Mouse (Mus musculus) adrenal gland, adult 18-20 months (tissue): ENCODE results near the gene Foxk1. TPM values are rescaled to one million over a fixed set of nuclear protein-coding genes. Genes with fewer than 3 reads are reported as not detected.

Experiments used
- DNase-seq, 2 experiments: peaks; one replicate each; pipeline ENCODE4 v3.0.0; 2021 to 2022; ENCODE audit warnings: low spot score in 2 of 2
- total RNA-seq, 2 experiments: library from RNA; stranded (reverse); gene quantifications; 1 replicate in 1 of 2; 2 replicates in 1 of 2; pipeline ENCODE4 v1.2.3; 2021

Foxk1 gene
- total RNA-seq, 2 experiments from 2014 or later: 17.9 to 22.1 TPM

GRCm38 (mm10) chr5:142417104-142417503 is 15.8 kb downstream of the Foxk1 start:
- no peak for DNase-seq

DNA sequence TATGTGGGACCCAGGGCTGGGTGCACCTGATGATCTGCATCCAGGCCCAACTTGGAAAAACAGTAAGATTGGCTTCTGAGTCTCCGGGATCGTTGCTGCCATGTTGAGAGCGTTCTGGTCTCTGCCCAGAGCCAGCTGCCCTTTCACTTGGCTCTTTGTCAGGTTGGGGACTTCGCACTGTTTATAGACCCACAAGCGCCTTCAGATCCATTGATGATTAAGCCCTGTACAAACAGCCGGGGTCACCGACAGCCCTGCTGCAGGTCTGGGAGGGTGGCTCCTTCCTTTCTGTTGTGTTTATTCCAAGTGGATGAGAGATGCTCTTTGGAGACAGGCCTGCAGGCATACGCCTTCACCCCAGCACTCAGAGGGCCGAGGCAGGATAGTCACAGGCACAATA is 16.6 kb downstream of the Foxk1 start:
- no peak for DNase-seq

GRCm38 (mm10) chr5:142418419-142418818 is 17.1 kb downstream of the Foxk1 start:
- DNase-seq: no peak

- DNase-seq: no peak
Observed at GRCm38 (mm10) chr5:142420317-142420716, 19.0 kb downstream of the Foxk1 start.

DNA sequence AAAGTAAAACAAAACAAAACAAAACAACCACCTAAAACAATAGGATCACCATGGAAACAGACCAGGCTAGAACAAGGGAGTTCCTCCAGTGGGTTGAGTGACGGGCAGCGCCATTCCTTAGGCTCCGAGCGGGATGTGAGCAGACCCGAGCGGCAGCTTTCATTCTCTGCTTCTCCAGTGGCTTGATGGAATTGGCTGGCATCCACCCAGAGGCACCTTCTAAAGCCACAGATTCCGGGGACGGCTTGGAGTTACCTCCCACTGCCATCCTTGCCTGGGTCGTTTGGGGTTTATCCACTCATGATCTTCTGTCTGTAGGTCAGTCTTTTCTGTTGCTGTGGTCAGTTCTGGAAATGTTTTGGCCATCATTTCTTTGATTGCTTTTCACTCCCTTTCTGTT is 19.6 kb downstream of the Foxk1 start:
- no peak for DNase-seq

DNA sequence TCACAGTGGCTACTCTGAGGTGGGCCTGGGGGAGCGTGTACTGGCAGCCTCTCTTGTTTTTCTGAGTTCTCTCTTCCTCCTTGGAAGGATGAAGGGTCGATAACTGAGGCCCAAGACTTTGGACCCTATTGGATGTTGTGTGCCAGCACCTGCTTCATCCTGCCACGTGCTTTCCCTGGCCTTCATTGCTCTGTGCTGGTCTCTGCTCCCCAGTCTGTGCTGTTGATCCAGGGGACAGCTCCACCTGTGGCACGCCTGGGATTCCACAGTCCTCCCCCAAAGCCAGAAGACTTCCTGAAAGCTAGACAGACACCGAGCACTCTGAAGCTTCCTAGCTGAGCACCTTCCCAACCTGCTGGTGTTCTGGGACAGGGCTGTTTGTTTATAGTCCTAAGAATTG is 20.6 kb downstream of the Foxk1 start:
- no peak for DNase-seq

- DNase-seq: no peak
Observed at GRCm38 (mm10) chr5:142423141-142423540, 21.8 kb downstream of the Foxk1 start.

DNA sequence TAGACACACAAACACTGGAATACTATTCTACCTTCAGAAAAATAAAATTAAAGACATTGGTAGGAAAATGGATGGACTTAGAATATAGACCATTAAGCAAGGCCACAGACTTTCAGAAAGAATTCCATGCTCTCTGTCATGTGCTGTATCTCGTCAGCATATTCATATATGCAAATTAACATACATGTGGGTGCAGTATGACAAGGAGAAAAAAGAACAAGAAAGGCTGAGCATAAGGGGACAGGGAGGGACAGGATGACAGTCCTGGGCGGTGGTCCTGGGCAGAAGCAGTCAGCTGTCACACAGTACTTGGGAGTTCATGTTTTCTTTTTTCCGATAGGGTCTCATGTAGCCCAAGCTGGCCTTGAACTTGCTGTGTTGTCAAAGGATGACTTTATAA is 22.4 kb downstream of the Foxk1 start:
- DNase-seq: no peak

- peak in 1 of 2 experiments; percentile 51 for DNase-seq
Observed at GRCm38 (mm10) chr5:142424627-142425349, 23.5 kb downstream of the Foxk1 start.

DNA sequence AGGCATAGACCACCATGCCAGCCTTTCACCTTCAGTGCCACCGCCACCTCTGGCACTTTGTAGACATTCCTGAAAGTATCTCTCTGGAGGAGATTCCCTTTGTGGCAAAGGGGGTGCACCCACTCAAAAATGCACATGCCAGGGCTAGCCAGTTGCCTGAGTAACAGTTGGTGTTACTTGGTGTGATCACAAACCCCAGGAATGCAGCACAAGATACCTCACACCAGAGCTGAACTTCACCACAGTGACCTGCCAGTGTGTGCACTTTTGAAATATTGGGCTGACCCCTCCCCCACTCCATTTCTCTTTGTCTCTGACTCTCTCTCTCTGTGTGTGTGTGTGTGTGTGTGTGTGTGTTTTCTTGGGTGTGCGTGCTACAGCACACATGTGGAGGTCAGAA is 25.2 kb downstream of the Foxk1 start:
- DNase-seq: no peak

GRCm38 (mm10) chr5:142427876-142428275 is 26.6 kb downstream of the Foxk1 start:
- DNase-seq: no peak

DNA sequence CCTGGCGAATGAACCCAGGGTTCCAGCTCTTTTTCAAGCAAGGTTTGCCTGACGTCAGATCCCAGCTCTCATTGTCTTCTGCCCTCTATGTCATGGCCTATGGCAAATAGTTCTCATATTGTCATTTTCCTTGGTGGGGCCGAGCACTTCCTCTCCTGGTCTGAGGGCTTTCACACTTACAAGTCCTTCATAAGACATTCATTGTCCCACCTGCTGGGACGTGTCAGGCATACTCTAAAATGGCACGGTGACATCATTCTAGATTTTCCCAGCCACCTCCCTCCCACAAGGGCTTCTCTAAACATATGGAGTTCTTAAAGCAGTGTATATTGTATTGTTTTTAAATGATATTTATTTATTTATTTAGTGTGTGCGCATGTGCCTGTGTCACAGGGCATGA is 27.4 kb downstream of the Foxk1 start:
- no peak for DNase-seq

- no peak for DNase-seq
Observed at GRCm38 (mm10) chr5:142431029-142431428, 29.7 kb downstream of the Foxk1 start.

DNA sequence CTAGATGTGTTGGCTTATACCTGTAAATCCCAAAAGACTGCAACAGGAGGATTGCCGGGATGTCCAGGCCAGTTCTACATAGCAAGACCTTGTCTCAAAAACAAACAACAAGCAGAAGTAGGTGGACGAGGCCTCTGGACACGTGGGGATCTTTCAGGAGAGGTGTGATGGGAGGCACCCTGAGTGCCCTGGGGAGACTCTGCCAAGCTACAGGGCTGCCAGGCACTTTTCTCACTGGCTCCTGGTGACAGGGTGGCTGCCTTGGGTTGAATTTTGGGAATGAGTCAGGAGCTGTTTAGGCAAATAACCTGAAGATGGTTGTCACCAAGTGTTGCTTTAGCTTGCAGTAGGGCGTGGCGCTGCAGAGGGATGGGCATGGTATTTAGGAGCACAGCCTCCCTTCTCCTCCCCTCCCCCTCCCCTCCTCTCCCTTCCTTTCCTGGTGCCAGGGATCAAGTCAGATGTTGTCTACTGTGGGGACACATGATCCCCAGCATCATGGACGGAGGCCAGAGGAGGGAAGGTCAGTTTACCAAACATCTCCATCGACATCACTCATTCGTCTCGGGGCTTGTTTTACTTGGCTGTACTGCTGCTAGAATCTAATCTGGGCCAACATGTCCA is 30.6 kb downstream of the Foxk1 start:
- no peak for DNase-seq

GRCm38 (mm10) chr5:142432695-142433094 is 31.4 kb downstream of the Foxk1 start:
- no peak for DNase-seq

DNA sequence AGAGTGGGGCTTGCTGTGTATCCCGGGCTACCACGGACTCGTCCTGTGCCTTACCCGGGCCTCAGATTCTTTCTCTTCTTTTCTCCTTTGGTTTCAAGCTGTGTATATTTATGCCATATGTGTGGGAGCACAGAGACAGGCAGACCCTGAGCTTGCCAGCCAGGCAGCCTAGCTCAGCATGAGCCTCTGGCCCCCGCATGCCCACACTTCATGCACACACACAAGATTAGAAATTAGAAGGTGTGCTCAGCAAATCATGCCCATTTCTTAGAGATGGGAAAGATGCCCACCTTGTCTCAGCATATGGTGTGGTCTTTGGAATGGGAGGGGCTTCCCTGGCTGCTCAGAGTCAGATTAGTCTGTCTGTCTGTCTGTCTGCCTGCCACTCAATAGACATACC is 32.8 kb downstream of the Foxk1 start:
- DNase-seq: no peak

- DNase-seq: no peak
Observed at GRCm38 (mm10) chr5:142435736-142436135, 34.4 kb downstream of the Foxk1 start.

DNA sequence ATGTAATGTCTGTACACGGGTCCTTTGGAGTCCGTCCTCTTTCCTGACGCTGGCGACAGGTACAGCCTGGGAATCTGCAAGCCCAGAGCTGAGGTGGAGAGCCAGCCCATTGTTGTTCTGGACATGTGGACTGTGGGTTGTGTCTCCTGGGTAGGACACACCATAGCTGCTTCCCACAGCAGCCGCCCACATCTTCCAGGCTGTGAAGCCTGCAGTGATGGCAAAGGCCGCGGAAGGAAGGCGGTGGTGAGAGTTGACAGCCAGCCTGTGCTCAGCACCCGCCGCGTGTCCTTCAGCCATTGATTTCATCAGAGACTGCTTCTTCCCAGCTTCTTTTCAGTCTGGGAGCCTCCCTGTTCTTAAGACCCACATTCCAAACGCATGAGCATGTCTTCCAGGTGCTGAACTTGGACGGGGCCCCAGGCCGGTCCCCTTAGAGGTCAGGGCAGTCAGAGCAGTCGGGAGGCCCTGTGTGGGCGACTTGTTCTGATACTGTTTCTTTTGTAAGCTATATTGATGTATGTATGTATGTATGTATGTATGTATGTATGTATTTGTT is 37.2 kb downstream of the Foxk1 start:
- no peak for DNase-seq

DNA sequence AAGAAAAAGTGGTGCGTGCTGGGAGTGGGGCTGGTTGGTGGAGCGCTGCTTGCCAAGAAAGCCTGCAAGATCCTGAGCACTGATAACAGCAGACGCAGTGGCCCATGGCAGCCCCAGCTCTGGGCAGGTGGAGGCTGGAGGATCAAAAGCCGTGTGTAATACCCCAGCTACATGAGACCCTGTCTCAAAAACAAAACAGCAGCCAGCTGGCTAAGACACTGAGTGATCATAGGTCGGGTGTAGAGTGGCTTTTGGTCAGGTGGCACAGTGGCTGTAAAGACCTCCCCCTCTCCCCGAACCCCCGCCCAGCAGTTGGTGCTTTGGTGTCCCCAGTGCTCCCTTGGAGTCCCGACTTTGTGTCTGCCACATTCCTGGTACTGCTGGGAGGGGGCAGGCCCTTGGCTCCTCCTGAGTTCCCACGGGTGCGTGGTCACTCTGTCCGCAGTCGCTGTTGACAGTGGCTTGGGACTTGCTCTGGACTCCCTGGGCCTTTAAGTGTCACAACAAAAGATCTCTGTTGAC is 38.7 kb downstream of the Foxk1 start:
- DNase-seq: no peak

- peak; percentile 79 to 80 for DNase-seq
Observed at GRCm38 (mm10) chr5:142440451-142441147, 39.3 kb downstream of the Foxk1 start.

- no peak for DNase-seq
Observed at GRCm38 (mm10) chr5:142441332-142442044, 40.2 kb downstream of the Foxk1 start.
